Mouse (Mus musculus): ENCODE measurements around the gene 1700016D06Rik.
"Not testable (repeated sequence)": the region's sequence is repeated elsewhere in the genome, so short reads cannot be mapped to it uniquely, and the experiment has no call there.

The 1700016D06Rik gene

GRCm38 (mm10) chr8:11703789-11704188 lies 2.9 kb upstream of the 1700016D06Rik start:
- in situ Hi-C loops (cut with MboI, MseI): loop anchor here (10.0 kb wide), 1 partner anchor 159 kb away; no protein-coding TSS in a partner anchor

DNA sequence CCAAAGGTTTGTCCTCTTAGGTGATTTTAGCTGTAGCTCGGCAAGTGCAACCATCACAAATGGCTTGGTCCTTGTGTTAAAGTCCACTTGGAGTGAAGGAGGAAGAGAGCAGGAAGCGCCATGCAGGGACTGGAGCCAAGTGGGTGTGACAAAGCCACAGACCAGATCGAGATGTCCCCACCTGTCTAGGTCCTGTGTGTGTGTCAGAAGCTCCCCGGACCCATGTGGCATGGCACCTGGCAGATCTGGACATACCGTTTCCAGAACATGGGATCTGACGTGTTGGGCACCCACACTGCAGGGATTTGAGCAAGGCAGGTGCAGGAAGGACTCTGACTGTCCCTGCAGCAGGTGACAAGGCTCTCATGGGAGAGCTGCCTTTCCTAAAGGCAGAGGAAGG lies 565 bp upstream of the 1700016D06Rik start:
- in situ Hi-C loops (cut with MboI, MseI): loop anchor here (10.0 kb wide), 1 partner anchor 157 kb away; no protein-coding TSS in a partner anchor

DNA sequence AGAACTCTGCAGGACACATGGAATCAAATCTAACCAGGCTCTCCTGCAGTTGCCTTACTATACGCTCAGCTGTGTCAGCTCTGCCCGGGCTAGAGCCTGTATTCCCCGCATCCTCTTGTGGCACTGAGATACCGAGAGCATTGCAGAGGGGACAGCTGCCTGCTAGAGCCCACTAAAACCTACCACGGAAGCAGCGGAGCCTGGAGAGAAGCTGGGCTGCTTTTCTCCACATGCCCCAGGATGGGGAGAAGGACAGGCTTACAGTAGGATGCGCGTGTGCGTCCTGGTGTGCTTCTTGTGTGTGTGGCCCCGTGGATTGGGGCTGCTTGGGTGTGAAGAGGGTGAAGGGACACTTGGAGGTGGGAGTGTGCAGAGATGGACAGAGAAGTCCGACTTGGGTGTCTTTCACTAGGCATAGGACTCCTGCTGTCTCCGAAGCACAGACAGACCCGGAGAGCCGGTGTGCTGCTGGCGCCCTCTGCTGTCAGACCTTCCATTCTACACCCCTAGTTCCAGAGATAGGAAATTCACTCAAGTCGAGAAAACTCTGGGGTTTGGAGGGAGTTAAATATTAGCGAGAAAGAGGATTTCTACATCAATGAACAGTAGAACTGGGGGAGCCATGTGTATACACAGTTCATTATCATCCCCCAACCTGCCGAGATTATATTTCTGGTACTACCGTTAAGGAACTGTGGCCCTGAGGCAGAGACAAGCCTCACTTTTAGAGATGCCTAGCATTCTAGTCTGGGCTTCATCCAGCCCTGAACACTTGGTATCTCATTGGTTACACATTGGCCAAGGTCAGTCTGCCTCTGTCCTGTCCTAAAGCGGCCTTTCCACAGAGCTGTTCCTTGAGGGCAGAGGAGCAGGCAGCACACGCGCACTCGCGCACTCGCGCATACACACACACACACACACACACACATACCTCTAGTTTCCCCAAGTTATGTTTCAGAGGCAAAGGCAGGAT lies 517 bp downstream of the 1700016D06Rik start:
- in situ Hi-C loops (cut with MboI, MseI): loop anchor here (10.0 kb wide), 1 partner anchor 156 kb away; no protein-coding TSS in a partner anchor

- in situ Hi-C loops (cut with MboI, MseI): loop anchor here (10.0 to 25.0 kb wide), 2 partner anchors 155 to 437 kb away; no protein-coding TSS in a partner anchor
These were observed 1.3 kb downstream of the 1700016D06Rik start for GRCm38 (mm10) chr8:11699442-11700001.

DNA sequence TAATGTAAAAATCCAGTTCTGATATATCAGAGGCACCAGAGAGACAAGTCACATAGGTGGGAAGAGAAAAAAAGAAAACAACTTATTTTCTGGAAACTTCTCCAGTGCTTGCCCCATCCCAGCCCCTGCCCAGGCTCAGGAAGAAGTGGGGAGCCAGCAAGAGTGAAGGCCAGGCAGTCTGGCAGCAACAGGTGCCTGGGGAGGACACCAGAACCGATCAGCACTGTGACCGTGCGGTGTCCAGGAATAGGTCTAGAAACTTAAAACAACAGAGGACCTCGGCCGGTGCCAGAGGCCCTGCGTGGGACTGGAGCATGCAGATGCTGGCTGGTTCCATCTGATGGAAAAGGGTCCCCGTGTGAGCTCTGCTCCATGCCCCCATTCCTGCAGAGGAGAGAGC lies 3.4 kb downstream of the 1700016D06Rik start:
- in situ Hi-C loops (cut with MboI, MseI): loop anchor here (25.0 kb wide), 1 partner anchor 435 kb away; no protein-coding TSS in a partner anchor

GRCm38 (mm10) chr8:11696176-11696575 lies 4.7 kb downstream of the 1700016D06Rik start:
- in situ Hi-C loops (cut with MboI, MseI): loop anchor here (25.0 kb wide), 1 partner anchor 434 kb away; no protein-coding TSS in a partner anchor

GRCm38 (mm10) chr8:11693972-11694371 lies 6.9 kb downstream of the 1700016D06Rik start:
- in situ Hi-C loops (cut with MboI, MseI): loop anchor here (25.0 kb wide), 1 partner anchor 432 kb away; no protein-coding TSS in a partner anchor

- in situ Hi-C loops (cut with MboI, MseI): loop anchor here (25.0 kb wide), 1 partner anchor 430 kb away; no protein-coding TSS in a partner anchor
These were observed 8.4 kb downstream of the 1700016D06Rik start for GRCm38 (mm10) chr8:11692455-11692854.

- in situ Hi-C loops (cut with MboI, MseI): loop anchor here (25.0 kb wide), 1 partner anchor 429 kb away; no protein-coding TSS in a partner anchor
These were observed 9.1 kb downstream of the 1700016D06Rik start for GRCm38 (mm10) chr8:11691761-11692160.

DNA sequence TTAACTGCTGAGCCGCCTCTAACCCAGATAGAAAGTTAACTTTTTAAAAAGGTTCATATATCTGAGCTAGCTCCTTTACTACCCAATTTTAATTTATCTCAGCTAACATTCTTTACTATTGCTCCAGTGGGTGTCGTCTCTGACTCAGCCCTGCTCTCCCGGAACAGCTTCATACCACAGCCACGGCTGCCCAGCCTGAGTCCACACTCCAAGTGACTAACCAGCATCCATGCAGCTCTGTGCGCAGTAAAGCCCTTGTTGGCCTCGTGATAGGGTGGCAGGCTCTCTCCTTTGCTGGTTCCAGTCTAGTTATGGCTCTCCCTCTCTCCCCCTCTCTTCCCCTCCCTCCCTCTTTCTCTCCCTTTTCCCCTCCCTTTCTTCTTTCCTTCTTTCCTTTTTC lies 9.6 kb downstream of the 1700016D06Rik start:
- in situ Hi-C loops (cut with MboI, MseI): loop anchor here (25.0 kb wide), 1 partner anchor 429 kb away; no protein-coding TSS in a partner anchor

- in situ Hi-C loops (cut with MboI, MseI): loop anchor here (25.0 kb wide), 1 partner anchor 428 kb away; no protein-coding TSS in a partner anchor
These were observed 10.9 kb downstream of the 1700016D06Rik start for GRCm38 (mm10) chr8:11689945-11690344.

DNA sequence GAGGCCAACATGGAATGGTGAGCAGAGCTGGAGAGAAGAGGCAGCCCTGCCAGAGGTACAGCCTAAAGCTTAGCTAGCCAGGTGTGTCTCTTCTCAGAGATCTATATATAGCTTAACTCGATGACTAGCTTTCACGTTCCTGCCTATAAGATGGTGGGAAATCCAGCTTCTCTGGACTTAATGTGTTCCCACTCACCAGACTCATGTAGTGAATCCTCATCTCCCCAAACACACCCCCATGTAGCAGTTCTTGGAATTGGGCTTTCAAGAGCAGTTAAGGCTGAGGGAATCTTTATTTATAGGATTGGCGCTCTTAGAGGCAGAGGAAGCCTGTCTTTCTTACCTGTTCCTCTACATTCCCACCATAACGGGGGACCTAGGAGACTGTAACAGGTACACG lies 13.6 kb downstream of the 1700016D06Rik start:
- in situ Hi-C loops (cut with MboI, MseI): loop anchor here (25.0 kb wide), 1 partner anchor 425 kb away; no protein-coding TSS in a partner anchor

- in situ Hi-C loops (cut with MboI, MseI): loop anchor here (25.0 kb wide), 1 partner anchor 422 kb away; no protein-coding TSS in a partner anchor
These were observed 16.3 kb downstream of the 1700016D06Rik start for GRCm38 (mm10) chr8:11684558-11684957.

DNA sequence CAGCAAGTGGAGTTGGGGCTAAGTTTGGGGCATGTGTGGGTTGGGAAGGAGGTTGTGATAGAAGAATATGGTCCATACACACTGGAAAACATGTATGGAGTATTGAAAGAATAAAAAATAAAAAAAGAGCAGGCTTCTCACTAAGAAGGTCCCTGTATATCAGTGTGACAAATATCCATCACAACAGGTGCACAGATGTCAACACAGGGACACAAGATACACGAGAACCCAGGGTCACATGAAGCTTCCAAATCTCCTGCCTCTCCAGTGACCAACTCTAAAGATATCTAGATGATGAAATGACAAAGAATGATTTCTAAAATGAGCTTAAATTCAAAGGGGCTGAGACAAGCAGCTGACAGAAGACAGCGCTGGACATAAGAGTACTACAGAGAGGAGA lies 32.6 kb downstream of the 1700016D06Rik start:
- in situ Hi-C loops (cut with MboI, MseI): no loop called here

DNA sequence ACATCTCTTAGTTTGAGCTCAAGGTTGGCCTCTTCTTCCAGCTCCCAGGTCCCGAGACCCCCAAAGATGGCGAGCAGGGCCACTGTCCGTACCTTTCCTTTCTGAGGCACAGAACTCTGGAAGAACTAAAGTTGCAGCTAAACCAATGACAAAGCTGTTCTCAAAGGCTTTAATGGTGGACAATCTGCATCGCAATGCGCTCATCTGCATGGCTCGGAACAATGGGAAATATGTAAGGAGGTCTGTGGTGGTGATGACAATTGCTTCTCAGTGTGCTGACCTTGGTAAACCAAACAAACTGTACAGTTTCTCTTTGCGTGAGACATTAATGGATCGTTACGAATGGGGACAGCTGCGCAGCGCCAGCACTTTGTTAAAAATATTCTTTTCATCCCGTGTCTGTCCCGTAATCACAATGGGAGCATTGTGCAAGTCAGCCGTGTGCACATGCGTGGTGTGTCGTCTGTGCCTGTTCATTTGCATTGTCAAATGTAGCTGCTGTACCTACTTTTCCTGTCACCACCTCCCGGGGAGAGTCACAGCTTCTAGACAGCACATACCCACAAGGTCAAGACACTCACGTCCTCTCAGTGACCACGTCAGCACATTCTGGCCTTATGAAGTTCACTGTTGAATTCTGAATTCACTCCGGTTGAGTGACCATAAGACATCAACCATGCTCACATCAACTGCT lies 34.7 kb downstream of the 1700016D06Rik start:
- in situ Hi-C loops (cut with MboI, MseI): not testable (repeated sequence)

GRCm38 (mm10) chr8:11661969-11662368 lies 38.9 kb downstream of the 1700016D06Rik start:
- in situ Hi-C loops (cut with MboI, MseI): no loop called here

- in situ Hi-C loops (cut with MboI, MseI): no loop called here
These were observed 50.8 kb downstream of the 1700016D06Rik start for GRCm38 (mm10) chr8:11650021-11650420.

GRCm38 (mm10) chr8:11643123-11643522 lies 57.7 kb downstream of the 1700016D06Rik start:
- in situ Hi-C loops (cut with MboI, MseI): no loop called here

GRCm38 (mm10) chr8:11640606-11641005 lies 60.3 kb downstream of the 1700016D06Rik start:
- in situ Hi-C loops (cut with MboI, MseI): no loop called here

GRCm38 (mm10) chr8:11637531-11637930 lies 63.3 kb downstream of the 1700016D06Rik start:
- in situ Hi-C loops (cut with MboI, MseI): no loop called here

Measured in T-helper 1 cell (primary cell).